Mouse (Mus musculus): ENCODE data around the gene Cdk4. TPM values are rescaled to one million over a fixed set of nuclear protein-coding genes. Genes with fewer than 3 reads are reported as not detected.

Cdk4 gene
- polyA plus RNA-seq, 1 experiment: 148 TPM

DNA sequence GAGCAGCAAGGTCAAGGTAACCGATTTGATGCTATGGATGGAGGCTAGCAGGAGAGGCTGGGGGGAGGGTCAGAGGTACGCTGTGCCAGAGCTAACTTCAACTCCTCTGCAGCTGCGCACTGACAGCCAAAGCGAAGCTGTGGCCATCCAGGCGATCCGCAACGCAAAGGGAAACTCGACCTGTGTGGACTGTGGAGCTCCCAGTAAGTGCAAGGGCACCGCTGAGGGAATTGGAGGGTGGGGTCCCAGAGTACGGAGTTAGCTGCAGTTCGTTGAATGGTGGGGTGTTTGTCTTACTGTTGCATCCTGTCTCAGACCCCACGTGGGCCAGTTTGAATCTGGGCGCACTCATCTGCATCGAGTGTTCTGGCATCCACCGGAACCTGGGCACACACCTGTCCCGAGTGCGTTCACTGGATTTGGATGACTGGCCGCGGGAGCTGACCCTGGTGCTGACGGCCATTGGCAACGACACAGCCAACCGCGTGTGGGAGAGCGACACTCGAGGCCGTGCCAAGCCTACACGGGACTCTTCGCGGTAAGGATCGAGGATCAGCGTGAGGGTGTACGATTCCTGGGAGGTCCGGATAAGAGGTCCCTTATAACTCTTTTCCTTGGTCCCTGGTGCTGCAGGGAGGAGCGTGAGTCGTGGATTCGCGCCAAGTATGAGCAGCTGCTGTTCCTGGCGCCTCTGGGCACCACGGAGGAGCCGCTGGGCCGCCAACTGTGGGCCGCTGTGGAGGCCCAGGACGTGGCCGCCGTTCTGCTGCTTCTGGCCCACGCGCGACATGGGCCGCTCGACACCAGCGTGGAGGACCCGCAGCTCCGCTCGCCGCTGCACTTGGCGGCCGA is 27.5 kb downstream of the Cdk4 start:
- Histone ChIP-seq H3K4me1 (ENCODE audit: control insufficient read depth, insufficient read depth, low read length) (no peaks in the 10 kb centered on the region), H3K27ac (ENCODE audit: control insufficient read depth, insufficient read depth, low read depth, low read length, poor library complexity) (no peak overlapping the region), H3K4me3 (replicated peaks; ENCODE audit: control insufficient read depth, low read depth, low read length) (no peak overlapping the region)
- WGBS: 90% methylated on average over 57 of the region's 57 CpGs
- TF ChIP-seq CTCF (IDR thresholded peaks at IDR 0.05; ENCODE audit: control insufficient read depth, insufficient read depth, low read length) (no peak), POLR2A (IDR thresholded peaks at IDR 0.05; ENCODE audit: borderline replicate concordance, control insufficient read depth, low read depth, low read length) (0 out of 2 replicates have a peak, but pooled peaks have one; percentile 4)

DNA sequence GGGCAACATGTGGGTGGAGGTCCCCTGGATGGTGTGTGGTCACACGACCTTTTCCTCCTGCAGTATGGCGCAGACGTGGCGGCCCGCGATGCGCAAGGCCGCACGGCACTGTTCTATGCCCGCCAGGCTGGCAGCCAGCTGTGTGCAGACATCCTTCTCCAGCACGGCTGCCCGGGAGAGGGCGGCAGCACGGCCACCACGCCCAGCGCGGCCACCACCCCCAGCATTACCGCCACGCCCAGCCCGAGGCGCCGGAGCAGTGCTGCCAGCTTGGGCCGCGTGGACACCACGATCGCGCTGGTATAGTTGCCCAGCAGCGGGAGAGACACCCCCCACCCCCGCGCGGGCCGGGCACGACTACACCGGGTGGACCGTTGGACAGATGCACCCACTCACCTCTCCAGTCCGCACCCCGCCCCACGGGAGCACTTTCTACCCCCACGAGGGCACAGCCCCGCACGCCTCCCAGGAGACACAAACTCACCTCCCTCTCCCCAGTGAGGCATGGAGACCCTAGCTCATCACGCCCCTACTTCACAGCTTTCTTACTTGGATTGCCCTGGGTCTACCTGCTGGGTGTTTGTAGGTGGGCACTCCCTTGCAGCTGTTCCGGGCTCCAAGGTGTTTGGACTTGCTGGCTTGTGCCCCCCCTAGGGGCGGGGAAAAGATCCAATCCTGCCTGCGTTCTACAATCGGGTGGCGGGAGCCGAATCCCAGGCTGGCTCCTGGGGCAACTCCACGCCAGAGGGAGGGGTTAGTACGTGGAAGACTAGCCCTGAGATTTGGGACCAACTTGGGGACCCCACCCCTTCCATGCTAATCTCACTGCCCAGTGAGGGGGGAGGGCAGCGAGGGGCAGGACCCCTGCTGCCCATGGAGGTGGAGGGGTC is 28.4 kb downstream of the Cdk4 start:
- Histone ChIP-seq H3K4me3 (replicated peaks; ENCODE audit: control insufficient read depth, low read depth, low read length) (no peak overlapping the region), H3K4me1 (ENCODE audit: control insufficient read depth, insufficient read depth, low read length) (no peaks in the 10 kb centered on the region), H3K27ac (ENCODE audit: control insufficient read depth, insufficient read depth, low read depth, low read length, poor library complexity) (no peak overlapping the region)
- 90% methylated on average over 51 of the region's 51 CpGs for WGBS
- TF ChIP-seq CTCF (IDR thresholded peaks at IDR 0.05; ENCODE audit: control insufficient read depth, insufficient read depth, low read length): no peak
- TF ChIP-seq POLR2A (IDR thresholded peaks at IDR 0.05; ENCODE audit: borderline replicate concordance, control insufficient read depth, low read depth, low read length): no peak

DNA sequence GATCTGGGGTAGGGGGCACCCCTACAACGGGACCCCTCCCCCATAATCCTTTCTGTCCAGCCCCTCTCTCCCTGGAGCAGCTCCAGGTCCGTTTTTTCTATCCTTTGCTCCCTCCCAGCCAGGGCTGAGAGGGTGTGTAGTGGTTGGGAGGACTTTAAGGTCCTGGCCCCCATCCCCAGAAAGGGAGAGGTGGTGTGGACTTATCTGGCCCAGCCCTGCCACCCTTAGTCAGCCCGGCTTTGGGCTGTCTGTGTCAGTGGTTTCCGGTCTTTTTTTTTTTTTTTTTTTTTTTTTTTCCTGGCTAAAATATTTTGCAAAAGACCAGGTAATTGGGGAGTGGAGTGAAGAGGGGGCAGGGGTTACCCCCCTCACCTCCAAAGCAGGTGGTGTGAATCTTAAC is 29.4 kb downstream of the Cdk4 start:
- no peak for TF ChIP-seq CTCF (IDR thresholded peaks at IDR 0.05; ENCODE audit: control insufficient read depth, insufficient read depth, low read length)
- no peak for TF ChIP-seq POLR2A (IDR thresholded peaks at IDR 0.05; ENCODE audit: borderline replicate concordance, control insufficient read depth, low read depth, low read length)
- H3K27ac ChIP-seq (ENCODE audit: control insufficient read depth, insufficient read depth, low read depth, low read length, poor library complexity): no peak overlapping the region
- no peaks in the 10 kb centered on the region for H3K4me1 ChIP-seq (ENCODE audit: control insufficient read depth, insufficient read depth, low read length)
- no peak overlapping the region for H3K4me3 ChIP-seq (replicated peaks; ENCODE audit: control insufficient read depth, low read depth, low read length)
- 29% methylated on average over 4 of the region's 4 CpGs for WGBS

DNA sequence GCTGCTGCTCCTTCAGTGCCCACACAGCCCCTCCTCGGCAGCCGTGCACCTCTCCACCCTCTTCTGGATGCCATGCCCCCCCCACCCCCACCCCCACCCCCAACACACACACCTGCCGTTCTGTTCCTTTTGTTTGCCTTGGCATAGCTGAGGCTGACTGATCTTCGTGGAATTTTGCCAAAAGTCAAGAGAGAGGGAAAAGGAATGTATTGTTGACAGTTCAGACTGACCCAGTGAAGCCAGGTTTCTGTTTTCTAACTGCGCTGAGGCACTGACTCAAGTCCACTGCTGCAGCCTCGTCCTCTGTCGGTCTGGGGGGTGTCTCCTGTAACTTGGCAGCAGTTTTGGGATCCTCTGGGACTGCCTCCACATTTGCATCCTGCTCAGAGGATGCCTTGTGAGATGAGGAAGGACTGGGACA is 31.1 kb downstream of the Cdk4 start:
- H3K4me1 ChIP-seq (ENCODE audit: control insufficient read depth, insufficient read depth, low read length): no peaks in the 10 kb centered on the region
- no peak for TF ChIP-seq POLR2A (IDR thresholded peaks at IDR 0.05; ENCODE audit: borderline replicate concordance, control insufficient read depth, low read depth, low read length)
- no peak for TF ChIP-seq CTCF (IDR thresholded peaks at IDR 0.05; ENCODE audit: control insufficient read depth, insufficient read depth, low read length)
- 49% methylated on average over 7 of the region's 7 CpGs for WGBS
- no peak overlapping the region for H3K27ac ChIP-seq (ENCODE audit: control insufficient read depth, insufficient read depth, low read depth, low read length, poor library complexity)
- H3K4me3 ChIP-seq (replicated peaks; ENCODE audit: control insufficient read depth, low read depth, low read length): no peak overlapping the region

DNA sequence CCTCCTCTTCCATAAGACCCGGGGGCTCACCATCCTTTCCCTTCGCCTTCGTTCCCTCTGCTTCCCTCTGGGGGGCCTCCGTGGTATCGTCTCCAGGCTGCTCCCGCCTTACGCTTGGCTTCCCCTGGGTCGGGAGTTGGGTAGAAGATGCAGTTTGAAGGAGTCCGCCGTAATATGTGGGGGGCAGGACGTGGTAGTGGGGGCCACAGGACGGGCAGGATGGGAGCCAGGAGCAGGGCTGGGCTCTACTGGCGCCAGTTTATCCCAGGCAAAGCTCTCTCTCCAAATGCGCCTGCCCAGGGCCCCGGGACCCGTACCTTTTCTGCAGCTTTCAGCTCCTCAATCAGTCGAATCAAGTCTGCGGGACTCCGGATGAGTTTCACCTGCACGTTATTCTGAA is 35.2 kb downstream of the Cdk4 start:
- WGBS: 88% methylated on average over 20 of the region's 20 CpGs
- Histone ChIP-seq H3K4me1 (ENCODE audit: control insufficient read depth, insufficient read depth, low read length) (peaks cover 4% of the 10 kb centered on the region; the same call in 1 of the 2 replicates), H3K27ac (ENCODE audit: control insufficient read depth, insufficient read depth, low read depth, low read length, poor library complexity) (no peak overlapping the region), H3K4me3 (replicated peaks; ENCODE audit: control insufficient read depth, low read depth, low read length) (no peak overlapping the region)
- TF ChIP-seq POLR2A (IDR thresholded peaks at IDR 0.05; ENCODE audit: borderline replicate concordance, control insufficient read depth, low read depth, low read length): no peak
- no peak for TF ChIP-seq CTCF (IDR thresholded peaks at IDR 0.05; ENCODE audit: control insufficient read depth, insufficient read depth, low read length)

DNA sequence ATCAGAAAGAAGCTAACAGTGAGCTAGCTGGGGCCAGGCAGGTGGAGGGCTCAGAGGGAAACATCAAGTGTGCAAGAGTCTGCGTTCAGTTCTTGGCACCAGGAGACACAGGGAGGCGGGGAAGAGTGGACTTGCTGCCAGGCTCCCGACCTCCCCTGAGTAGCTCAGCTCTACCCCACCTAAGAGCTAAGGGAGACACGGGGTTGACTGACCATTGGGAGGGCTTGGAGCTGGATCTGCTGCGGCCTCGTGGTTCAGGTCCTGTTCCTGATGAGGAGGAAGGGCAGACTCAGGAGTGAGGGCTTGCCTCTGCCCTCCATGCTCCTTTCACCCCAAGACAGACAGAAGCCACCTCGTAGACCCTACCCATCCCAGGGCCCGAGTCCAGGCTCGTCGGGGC is 35.9 kb downstream of the Cdk4 start:
- Histone ChIP-seq H3K4me1 (ENCODE audit: control insufficient read depth, insufficient read depth, low read length) (peaks cover 4% of the 10 kb centered on the region; the same call in 1 of the 2 replicates), H3K4me3 (replicated peaks; ENCODE audit: control insufficient read depth, low read depth, low read length) (no peak overlapping the region), H3K27ac (ENCODE audit: control insufficient read depth, insufficient read depth, low read depth, low read length, poor library complexity) (no peak overlapping the region)
- TF ChIP-seq POLR2A (IDR thresholded peaks at IDR 0.05; ENCODE audit: borderline replicate concordance, control insufficient read depth, low read depth, low read length) (no peak), CTCF (IDR thresholded peaks at IDR 0.05; ENCODE audit: control insufficient read depth, insufficient read depth, low read length) (no peak)
- WGBS: 76% methylated on average over 10 of the region's 10 CpGs

DNA sequence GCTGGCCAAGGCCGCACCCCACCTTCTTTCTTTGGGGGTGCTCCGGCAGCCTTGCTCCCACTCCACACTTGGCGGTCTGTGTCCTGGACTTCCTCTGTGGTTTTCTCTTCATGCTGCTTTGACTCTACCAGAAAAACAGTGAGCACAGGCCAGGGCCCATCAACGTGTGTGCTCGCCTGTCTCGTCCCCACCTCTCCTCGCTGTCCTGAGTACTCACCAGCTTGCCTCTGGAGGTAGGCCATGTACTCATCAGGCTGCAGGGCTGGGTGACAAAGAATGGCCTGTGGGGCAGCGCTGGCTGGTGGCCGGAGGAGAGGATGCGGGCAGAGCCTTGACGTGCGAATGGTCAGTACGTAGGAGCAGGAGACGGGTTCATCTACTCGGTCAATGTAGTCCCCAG is 36.5 kb downstream of the Cdk4 start:
- Histone ChIP-seq H3K4me3 (replicated peaks; ENCODE audit: control insufficient read depth, low read depth, low read length) (no peak overlapping the region), H3K4me1 (ENCODE audit: control insufficient read depth, insufficient read depth, low read length) (peaks cover 4% of the 10 kb centered on the region; the same call in 1 of the 2 replicates), H3K27ac (ENCODE audit: control insufficient read depth, insufficient read depth, low read depth, low read length, poor library complexity) (0 out of 2 replicates have a peak overlapping the region, but pooled peaks have one; percentile 10)
- WGBS: 46% methylated on average over 15 of the region's 15 CpGs
- TF ChIP-seq CTCF (IDR thresholded peaks at IDR 0.05; ENCODE audit: control insufficient read depth, insufficient read depth, low read length) (no peak), POLR2A (IDR thresholded peaks at IDR 0.05; ENCODE audit: borderline replicate concordance, control insufficient read depth, low read depth, low read length) (no peak)

DNA sequence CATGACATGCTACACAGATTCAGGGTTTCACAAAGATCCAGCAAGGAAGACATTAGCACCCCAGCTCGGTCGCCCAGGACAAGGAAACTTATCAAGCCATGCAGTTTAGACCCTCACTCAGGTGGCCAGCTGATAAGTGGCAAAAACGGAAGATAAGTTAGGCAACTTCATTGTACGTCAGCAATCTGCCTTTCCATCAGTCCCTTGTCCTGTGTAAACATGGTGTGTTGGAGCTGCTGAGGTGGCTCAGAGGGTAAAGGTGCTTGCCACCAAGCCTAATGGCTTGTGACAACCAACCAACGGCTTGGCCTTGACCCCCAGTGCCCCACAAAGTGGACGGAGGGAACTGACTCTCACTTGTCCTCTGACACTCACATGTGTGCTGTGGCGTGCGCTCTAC is 37.1 kb downstream of the Cdk4 start:
- 35% methylated on average over 8 of the region's 8 CpGs for WGBS
- Histone ChIP-seq H3K4me1 (ENCODE audit: control insufficient read depth, insufficient read depth, low read length) (peaks cover 4% of the 10 kb centered on the region; the same call in 1 of the 2 replicates), H3K27ac (ENCODE audit: control insufficient read depth, insufficient read depth, low read depth, low read length, poor library complexity) (0 out of 2 replicates have a peak overlapping the region, but pooled peaks have one; percentile 0), H3K4me3 (replicated peaks; ENCODE audit: control insufficient read depth, low read depth, low read length) (no peak overlapping the region)
- TF ChIP-seq CTCF (IDR thresholded peaks at IDR 0.05; ENCODE audit: control insufficient read depth, insufficient read depth, low read length) (no peak), POLR2A (IDR thresholded peaks at IDR 0.05; ENCODE audit: borderline replicate concordance, control insufficient read depth, low read depth, low read length) (no peak)

All from bone marrow, adult 2 months (tissue).